Mouse (Mus musculus) cerebellum, adult 9-11 months (tissue): ENCODE results near the gene Cd80.

Experiments
- DNase-seq: peaks from one replicate; pipeline ENCODE4 v3.0.0; 2022

Cd80 gene

GRCm38 (mm10) chr16:38536544-38537146 is 81.3 kb downstream of the Cd80 start:
- DNase-seq = peak; percentile 54

- DNase-seq = no peak
These were observed 83.5 kb downstream of the Cd80 start for GRCm38 (mm10) chr16:38538716-38539380.
